Mouse (Mus musculus) heart, postnatal 0 days (tissue): ENCODE results near the gene Gm38394.

Experiments
- CTCF ChIP-seq: IDR thresholded peaks from 2 replicates; pipeline ENCODE4 v1.5.1; 2016; ENCODE audit warnings: antibody characterized with exemption, control low read depth, low read depth
- EP300 ChIP-seq: IDR thresholded peaks from 2 replicates; pipeline ENCODE4 v1.6.1; 2016; ENCODE audit warnings: antibody characterized with exemption, low read depth

- TF ChIP-seq CTCF (no peak), EP300 (no peak)
Measured at GRCm38 (mm10) chr1:133610601-133611000, 50.5 kb downstream of the Gm38394 start.
